Mouse (Mus musculus) intestine, embryonic 14.5 days (tissue): ENCODE data around the gene Gigyf1. TPM values are rescaled to one million over a fixed set of nuclear protein-coding genes. Genes with fewer than 3 reads are reported as not detected.
A peak's percentile ranks its signal among the peaks of the same experiment; 100 is the strongest.

ENCODE experiments used
- ATAC-seq: fragments of 200-750 bp; cut with Nextera tagmentation; replicated peaks from 2 replicates; pipeline ENCODE4 v1.8.0; 2017; ENCODE audit warnings: low read depth, moderate number of reproducible peaks, moderate TSS enrichment, moderate library complexity; ENCODE audit not compliant: low FRiP score, low TSS enrichment
- DNase-seq: peaks from one replicate; pipeline ENCODE4 v3.0.0-alpha.2; 2018; ENCODE audit warnings: low spot score
- H3K27ac ChIP-seq: fragments of 300-500 bp; sonication (generic); 2 replicates; pipeline ENCODE4 v1.5.1; 2014; ENCODE audit warnings: low read depth, mild to moderate bottlenecking, control low read depth
- H3K27me3 ChIP-seq: fragments of 300-500 bp; sonication (generic); replicated peaks from 2 replicates; pipeline ENCODE4 v1.6.1; 2014; ENCODE audit warnings: low read length, control low read depth; ENCODE audit not compliant: control insufficient read depth, insufficient read depth
- H3K36me3 ChIP-seq: fragments of 300-500 bp; sonication (generic); 2 replicates; pipeline ENCODE4 v1.6.1; 2014; ENCODE audit warnings: low read length, control low read depth; ENCODE audit not compliant: control insufficient read depth, insufficient read depth
- H3K4me1 ChIP-seq: fragments of 300-500 bp; sonication (generic); replicated peaks from 2 replicates; pipeline ENCODE4 v1.6.1; 2014; ENCODE audit warnings: low read length, control low read depth, mixed read lengths; ENCODE audit not compliant: control insufficient read depth, insufficient read depth
- H3K4me2 ChIP-seq: fragments of 300-500 bp; sonication (generic); 2 replicates; pipeline ENCODE4 v1.6.1; 2014; ENCODE audit warnings: low read length
- H3K4me3 ChIP-seq: fragments of 300-500 bp; sonication (generic); 2 replicates; pipeline ENCODE4 v1.5.1; 2014; ENCODE audit warnings: low read depth, low read length, control low read depth, mixed read lengths
- H3K9ac ChIP-seq: fragments of 300-500 bp; sonication (generic); 2 replicates; pipeline ENCODE4 v1.6.1; 2014; ENCODE audit warnings: mild to moderate bottlenecking, low read length
- H3K9me3 ChIP-seq: fragments of 300-500 bp; sonication (generic); 2 replicates; pipeline ENCODE4 v1.6.1; 2016; ENCODE audit warnings: low read length, control low read depth; ENCODE audit not compliant: control insufficient read depth
- WGBS: fragments of 180-500 bp; shearing (Covaris S2); extraction: QIAGEN DNeasy Blood & Tissue Kit; methylation state at CpG from one replicate; pipeline ENCODE4 v1.1.7; 2014; 5-methylcytosine and 5-hydroxymethylcytosine counted together
- polyA plus RNA-seq: library from polyadenylated mRNA; unstranded; fragments of >200 nt; fragmentation: Nextera tagmentation; extraction: Ambion mirVana; gene quantifications from 2 replicates; pipeline ENCODE4 v1.2.1, GENCODE M21; 2014

Gigyf1 gene
- polyA plus RNA-seq, 1 experiment from 2014 or later: 12.1 TPM

DNA sequence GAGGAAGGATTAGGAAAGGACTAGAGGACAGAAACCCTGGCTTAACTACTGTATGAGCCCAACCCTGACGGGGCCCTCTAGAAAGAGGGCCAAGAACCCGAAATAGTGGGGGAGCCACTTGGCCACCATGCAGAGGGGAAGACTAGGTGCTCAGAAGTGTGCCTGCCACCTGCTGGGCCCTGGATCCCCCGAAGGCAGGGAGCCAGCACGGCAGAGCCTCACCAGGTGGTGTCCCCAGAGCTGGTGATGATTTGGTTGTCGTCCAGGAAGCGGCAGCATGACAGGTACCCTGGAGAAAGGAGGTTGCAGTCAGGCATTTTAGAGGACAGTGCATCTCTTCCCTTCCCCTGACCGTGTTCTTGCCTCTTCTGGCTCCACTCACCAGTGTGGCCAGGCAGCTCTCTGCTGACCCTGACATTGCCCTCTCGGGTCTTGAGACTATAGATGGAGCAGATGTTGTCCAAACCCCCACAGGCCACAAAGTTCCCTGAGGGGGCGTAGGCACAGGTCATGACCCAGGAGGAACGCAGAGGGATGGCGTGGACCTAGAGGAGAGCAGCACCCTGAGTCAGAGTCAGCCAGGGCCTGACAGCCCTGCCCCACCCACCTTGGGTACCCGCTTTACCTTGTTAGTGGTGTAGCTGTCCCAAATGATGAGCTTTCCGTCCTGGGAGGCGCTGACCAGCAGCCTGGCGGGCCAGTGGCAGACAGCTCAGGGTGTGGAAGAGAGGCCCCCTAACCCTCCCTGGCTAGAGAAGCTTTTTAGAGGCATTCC lies 11.1 kb downstream of the Gigyf1 start:
- H3K27ac ChIP-seq: peak overlapping the region; percentile 88; the same call in 1 of the 2 replicates

DNA sequence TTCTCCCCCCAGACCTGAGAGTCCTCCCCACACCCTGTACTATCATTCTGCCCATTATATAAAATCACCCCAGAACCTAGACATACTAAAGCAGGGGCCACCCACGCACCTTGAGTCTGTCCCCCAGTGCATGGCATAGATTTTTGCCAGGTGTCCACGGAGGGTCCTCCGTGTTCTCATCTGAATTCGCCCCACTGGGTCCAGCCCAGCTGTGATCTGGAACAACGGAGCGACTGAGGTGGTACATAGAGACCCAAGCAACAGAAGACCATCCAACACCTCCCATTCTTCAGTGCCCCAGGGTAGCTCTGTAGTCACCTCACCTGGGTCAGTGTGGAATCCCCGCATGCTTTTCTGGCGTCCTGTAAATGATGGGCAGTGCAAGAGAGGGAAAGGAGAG lies 11.7 kb downstream of the Gigyf1 start:
- Histone ChIP-seq H3K27me3 (no peaks in the 10 kb centered on the region), H3K4me3 (peak overlapping the region; percentile 84), H3K9me3 (no peaks in the 10 kb centered on the region), H3K36me3 (peaks cover 50% of the 10 kb centered on the region), H3K4me2 (peak overlapping the region; percentile 83), H3K27ac (peak overlapping the region; percentile 88), H3K9ac (peak overlapping the region; percentile 82), H3K4me1 (peaks cover 9% of the 10 kb centered on the region; the same call in 1 of the 2 replicates)
- ATAC-seq: no peak
- no peak for DNase-seq
- 74% methylated on average over 8 of the region's 8 CpGs for WGBS

More for the DNA sequence above, 11.1 kb downstream of the Gigyf1 start:
- peaks cover 9% of the 10 kb centered on the region; the same call in 1 of the 2 replicates for H3K4me1 ChIP-seq
- no peak overlapping the region for H3K4me2 ChIP-seq
- WGBS: 76% methylated on average over 15 of the region's 15 CpGs
- H3K36me3 ChIP-seq: peaks cover 57% of the 10 kb centered on the region
- H3K9ac ChIP-seq: no peak overlapping the region
- no peak for DNase-seq
- H3K4me3 ChIP-seq: no peak overlapping the region
- no peaks in the 10 kb centered on the region for H3K27me3 ChIP-seq
- ATAC-seq: no peak
- no peaks in the 10 kb centered on the region for H3K9me3 ChIP-seq

DNA sequence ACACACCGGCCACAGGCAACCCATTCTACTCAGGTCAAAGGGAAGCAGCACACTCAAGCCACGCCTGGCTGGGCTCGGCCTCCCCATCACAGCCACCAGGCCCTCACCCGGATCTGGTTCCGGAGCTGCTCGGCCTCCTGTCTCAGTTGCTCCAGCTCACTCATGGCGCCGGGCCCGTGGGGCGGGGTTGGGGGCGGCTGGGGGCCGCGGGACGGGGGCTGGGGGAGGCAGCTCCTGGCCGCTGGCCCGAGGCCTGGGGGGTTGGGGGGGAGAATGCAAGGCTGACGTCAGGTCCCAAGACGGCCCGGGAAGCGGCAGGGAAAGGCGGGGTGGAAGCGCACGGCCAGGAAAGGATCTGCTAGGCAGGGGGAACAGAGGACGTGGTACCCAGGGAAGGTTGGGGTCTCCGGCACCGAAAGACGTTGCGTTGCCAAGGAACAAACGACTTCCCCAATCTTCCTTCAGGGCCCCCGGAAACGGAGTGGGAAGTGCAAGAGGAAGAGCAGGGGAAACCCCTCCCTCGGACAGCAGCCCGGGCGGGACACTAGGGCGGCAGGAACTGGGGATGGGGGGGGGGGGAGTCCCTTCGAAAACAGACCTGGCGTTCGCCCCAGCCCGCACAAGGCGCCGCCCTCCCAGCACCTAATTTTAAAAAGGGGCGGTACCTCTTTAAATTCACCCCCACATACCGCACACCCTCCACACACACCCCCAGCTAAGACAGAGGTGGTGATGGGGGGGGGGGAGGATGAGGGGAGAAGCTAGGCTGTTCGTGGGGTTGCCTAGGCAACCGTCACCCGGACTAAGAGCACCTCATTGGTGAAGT lies 12.5 kb downstream of the Gigyf1 start:
- Histone ChIP-seq H3K4me3 (peak overlapping the region; percentile 84), H3K9me3 (no peaks in the 10 kb centered on the region), H3K27me3 (no peaks in the 10 kb centered on the region), H3K4me2 (peak overlapping the region; percentile 83), H3K27ac (peak overlapping the region; percentile 88), H3K9ac (peak overlapping the region; percentile 82), H3K4me1 (peaks cover 9% of the 10 kb centered on the region; the same call in 1 of the 2 replicates), H3K36me3 (peaks cover 43% of the 10 kb centered on the region)
- ATAC-seq (peak; percentile 25), DNase-seq (peak; percentile 84)
- WGBS: 2% methylated on average over 41 of the region's 46 CpGs

DNA sequence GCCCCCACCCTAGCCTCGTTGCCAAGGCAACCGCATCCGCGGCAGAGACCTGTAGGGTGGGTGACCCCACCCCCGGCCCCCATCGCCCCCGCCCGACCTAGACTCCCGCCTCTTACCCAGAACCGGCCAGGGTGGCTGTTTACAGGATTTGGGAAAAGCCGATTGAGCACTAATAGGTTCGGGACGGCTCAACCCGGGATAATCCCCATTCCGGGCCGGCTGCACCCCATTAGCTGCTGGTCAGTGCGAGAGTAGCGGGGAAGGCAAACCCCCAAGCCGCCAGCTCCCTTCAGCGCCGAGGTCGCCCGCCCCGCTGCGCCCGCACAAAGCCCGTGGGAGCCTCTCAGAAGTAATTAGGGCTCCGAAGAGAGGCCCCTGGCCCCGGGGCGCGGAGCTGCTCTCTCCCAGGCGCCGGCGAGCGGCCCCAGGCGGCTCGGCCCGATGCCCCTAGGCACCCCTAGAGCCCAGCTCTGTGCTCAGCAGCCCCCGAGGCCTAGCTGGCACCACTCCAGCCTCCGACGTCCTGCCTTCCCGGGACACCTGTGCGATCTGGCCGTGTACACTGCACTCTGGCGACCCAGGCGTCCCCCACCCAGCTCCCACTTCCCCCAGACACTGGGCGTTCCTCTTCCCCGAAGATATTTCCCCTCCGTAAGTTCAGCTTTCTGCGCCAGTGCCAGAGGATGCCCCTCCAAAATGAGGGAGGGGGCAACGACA lies 13.2 kb downstream of the Gigyf1 start:
- peaks cover 36% of the 10 kb centered on the region for H3K36me3 ChIP-seq
- H3K9me3 ChIP-seq: no peaks in the 10 kb centered on the region
- peaks cover 9% of the 10 kb centered on the region; the same call in 1 of the 2 replicates for H3K4me1 ChIP-seq
- DNase-seq (peak; percentile 78), ATAC-seq (0 out of 2 replicates have a peak, but pooled peaks have one; percentile 1)
- H3K27ac ChIP-seq: peak overlapping the region; percentile 88
- H3K27me3 ChIP-seq: no peaks in the 10 kb centered on the region
- peak overlapping the region; percentile 84 for H3K4me3 ChIP-seq
- peak overlapping the region; percentile 83 for H3K4me2 ChIP-seq
- H3K9ac ChIP-seq: peak overlapping the region; percentile 82
- WGBS: under 1% methylated on average over 50 of the region's 51 CpGs

DNA sequence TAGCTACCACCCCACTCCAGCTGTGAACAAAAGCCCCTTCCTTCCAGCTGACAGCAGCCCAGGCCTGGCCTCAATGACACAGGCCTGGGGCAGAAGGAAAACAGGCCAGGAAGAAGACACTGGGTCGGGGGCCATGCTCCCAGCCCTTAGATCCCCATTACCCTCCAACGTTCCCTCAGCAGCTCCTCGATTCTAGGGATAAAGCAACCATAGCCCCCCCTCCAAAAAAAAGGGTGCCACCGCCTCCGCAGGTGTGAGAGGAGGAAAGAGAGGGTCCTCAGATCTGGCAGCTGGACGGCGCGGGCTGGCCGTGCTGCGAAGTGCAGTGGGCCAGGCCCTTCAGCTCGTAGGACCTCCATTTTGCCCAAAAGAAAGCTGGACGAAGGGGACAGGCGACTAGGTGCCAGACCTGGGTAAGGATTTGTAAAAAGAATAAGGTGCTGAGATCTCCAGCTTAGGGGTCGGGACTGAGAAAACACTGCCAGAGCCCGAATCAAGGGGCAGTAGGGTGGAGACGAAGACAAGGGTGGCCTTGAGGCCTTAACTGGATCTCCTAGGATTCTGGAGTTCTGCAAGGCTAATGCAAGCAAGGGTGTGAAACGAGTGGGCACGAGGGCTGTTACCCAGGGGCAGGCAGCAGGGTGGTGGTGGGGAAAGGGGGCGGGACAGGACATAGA lies 13.9 kb downstream of the Gigyf1 start:
- DNase-seq: peak; percentile 81
- H3K4me3 ChIP-seq: peak overlapping the region; percentile 84

DNA sequence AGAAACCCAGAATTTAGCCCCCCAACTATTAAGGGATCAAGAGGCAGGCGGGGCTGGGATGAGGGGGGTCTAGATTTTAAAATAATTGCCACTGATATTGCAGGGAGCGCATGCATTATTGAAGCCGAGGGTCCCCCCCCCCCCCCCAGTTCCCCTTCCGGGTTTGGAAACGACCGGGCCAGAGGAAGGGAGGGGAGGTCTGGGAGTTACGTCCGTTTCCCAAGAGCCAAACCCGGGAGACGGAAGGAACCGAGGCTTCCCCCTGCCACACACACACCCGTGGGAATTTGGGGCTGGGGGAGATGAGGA lies 14.4 kb downstream of the Gigyf1 start:
- peaks cover 9% of the 10 kb centered on the region; the same call in 1 of the 2 replicates for H3K4me1 ChIP-seq
- DNase-seq (no peak), ATAC-seq (peak; percentile 19)
- H3K27ac ChIP-seq: peak overlapping the region; percentile 88
- no peaks in the 10 kb centered on the region for H3K27me3 ChIP-seq
- peak overlapping the region; percentile 82 for H3K9ac ChIP-seq
- H3K4me3 ChIP-seq: peak overlapping the region; percentile 84
- 0% methylated on average over 10 of the region's 12 CpGs for WGBS
- no peaks in the 10 kb centered on the region for H3K9me3 ChIP-seq
- H3K4me2 ChIP-seq: peak overlapping the region; percentile 83
- peaks cover 25% of the 10 kb centered on the region for H3K36me3 ChIP-seq

More for the DNA sequence above, 13.9 kb downstream of the Gigyf1 start:
- Histone ChIP-seq H3K4me2 (peak overlapping the region; percentile 83), H3K36me3 (peaks cover 30% of the 10 kb centered on the region), H3K4me1 (peaks cover 9% of the 10 kb centered on the region; the same call in 1 of the 2 replicates), H3K9ac (peak overlapping the region; percentile 82), H3K27me3 (no peaks in the 10 kb centered on the region), H3K27ac (peak overlapping the region; percentile 88), H3K9me3 (no peaks in the 10 kb centered on the region)
- ATAC-seq: no peak
- under 1% methylated on average over 19 of the region's 19 CpGs for WGBS

DNA sequence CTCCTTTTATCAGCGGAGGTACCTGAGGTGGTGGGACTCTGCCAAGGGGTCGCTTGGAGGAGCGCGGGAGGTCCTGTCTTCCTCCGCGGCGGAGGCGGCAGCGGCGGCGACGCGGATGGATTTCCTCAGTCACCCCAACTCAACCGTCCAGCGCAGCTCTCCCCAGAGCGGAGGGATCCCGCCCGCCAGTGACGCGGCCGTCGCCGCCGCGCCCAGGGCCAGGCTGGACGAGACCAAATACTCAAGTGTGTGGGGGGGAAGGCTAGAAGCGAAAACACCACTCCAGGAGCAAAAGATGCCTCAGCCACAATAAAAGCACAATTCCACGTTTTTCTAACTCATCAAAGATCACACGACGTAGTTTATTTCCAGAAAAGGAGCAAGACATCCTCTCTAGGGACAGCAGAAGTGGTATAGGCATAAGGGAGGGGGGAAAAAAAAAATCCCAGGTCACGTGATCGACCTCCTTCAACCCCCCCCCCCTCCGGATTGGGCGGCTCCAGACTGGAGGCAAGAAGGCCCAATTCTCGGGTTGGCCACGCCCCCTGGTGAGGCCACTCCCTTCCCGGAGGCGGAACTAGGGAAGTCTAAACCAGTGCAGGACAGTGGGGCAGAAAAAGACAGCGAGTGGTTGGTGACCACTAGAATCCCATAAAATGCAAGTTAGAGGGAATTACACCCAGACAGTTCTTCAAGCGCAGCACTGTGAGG lies 14.9 kb downstream of the Gigyf1 start, which contains the start of the genes Epo and Gnb2:
Gene Epo (minus strand): TSS at position 126 of the 711 bp plus-strand sequence.
Gene Gnb2 (minus strand): TSS at position 394 of the 711 bp plus-strand sequence.
- Histone ChIP-seq H3K4me3 (peak within 1 kb of the TSS; percentile 84), H3K27me3 (no peaks in the 10 kb centered on the region), H3K27ac (peak within 1 kb of the TSS; percentile 88), H3K4me1 (peaks cover 9% of the 10 kb centered on the region; the same call in 1 of the 2 replicates), H3K4me2 (peak within 1 kb of the TSS; percentile 83), H3K9ac (peak within 1 kb of the TSS; percentile 82), H3K9me3 (no peaks in the 10 kb centered on the region), H3K36me3 (peaks cover 20% of the 10 kb centered on the region)
- WGBS: under 1% methylated on average over 40 of the region's 40 CpGs
- peak; percentile 86 for ATAC-seq
- peak; percentile 98 for DNase-seq
